Mouse (Mus musculus): ENCODE measurements around the gene Hist3h2a. TPM values are rescaled to one million over a fixed set of nuclear protein-coding genes. Genes with fewer than 3 reads are reported as not detected.

The Hist3h2a gene
- polyA plus RNA-seq, 1 experiment from 2014 or later = 36.4 TPM

GRCm38 (mm10) chr11:58984657-58985056 lies 30.2 kb downstream of the Hist3h2a start:
- peaks cover 75% of the 10 kb centered on the region for H3K36me3 ChIP-seq
- no peaks in the 10 kb centered on the region for H3K27me3 ChIP-seq
- 96% methylated on average over 7 of the region's 7 CpGs for WGBS
- no peak for ATAC-seq (replicated peaks; ENCODE audit: low FRiP score)
- H3K4me2 ChIP-seq = no peak overlapping the region
- no peak overlapping the region for H3K9ac ChIP-seq
- H3K9me3 ChIP-seq (replicated peaks) = no peaks in the 10 kb centered on the region
- no peak overlapping the region for H3K4me3 ChIP-seq (replicated peaks)
- peaks cover 25% of the 10 kb centered on the region for H3K4me1 ChIP-seq
- no peak overlapping the region for H3K27ac ChIP-seq

GRCm38 (mm10) chr11:58985299-58985917 lies 30.9 kb downstream of the Hist3h2a start:
- Histone ChIP-seq H3K4me2 (no peak overlapping the region), H3K27ac (no peak overlapping the region), H3K4me1 (peaks cover 17% of the 10 kb centered on the region), H3K4me3 (replicated peaks) (no peak overlapping the region), H3K36me3 (peaks cover 83% of the 10 kb centered on the region), H3K9me3 (replicated peaks) (no peaks in the 10 kb centered on the region), H3K9ac (no peak overlapping the region), H3K27me3 (no peaks in the 10 kb centered on the region)
- ATAC-seq (replicated peaks; ENCODE audit: low FRiP score) = no peak
- 88% methylated on average over 3 of the region's 3 CpGs for WGBS

GRCm38 (mm10) chr11:58989166-58989565 lies 34.7 kb downstream of the Hist3h2a start:
- H3K9ac ChIP-seq = no peak overlapping the region
- H3K4me2 ChIP-seq = no peak overlapping the region
- peaks cover 69% of the 10 kb centered on the region for H3K36me3 ChIP-seq
- H3K4me1 ChIP-seq = peaks cover 1% of the 10 kb centered on the region
- H3K27ac ChIP-seq = no peak overlapping the region
- no peak overlapping the region for H3K4me3 ChIP-seq (replicated peaks)
- 95% methylated on average over 4 of the region's 4 CpGs for WGBS
- ATAC-seq (replicated peaks; ENCODE audit: low FRiP score) = no peak
- H3K27me3 ChIP-seq = peaks cover 10% of the 10 kb centered on the region
- H3K9me3 ChIP-seq (replicated peaks) = no peaks in the 10 kb centered on the region

GRCm38 (mm10) chr11:58990141-58990540 lies 35.7 kb downstream of the Hist3h2a start:
- peaks cover 59% of the 10 kb centered on the region for H3K36me3 ChIP-seq

GRCm38 (mm10) chr11:58990794-58991193 lies 36.3 kb downstream of the Hist3h2a start:
- peaks cover 25% of the 10 kb centered on the region for H3K27me3 ChIP-seq
- peaks cover 53% of the 10 kb centered on the region for H3K36me3 ChIP-seq
- H3K4me1 ChIP-seq = peaks cover 7% of the 10 kb centered on the region
- H3K4me3 ChIP-seq (replicated peaks) = no peak overlapping the region
- ATAC-seq (replicated peaks; ENCODE audit: low FRiP score) = no peak
- no peak overlapping the region for H3K27ac ChIP-seq
- no peak overlapping the region for H3K4me2 ChIP-seq
- no peak overlapping the region for H3K9ac ChIP-seq
- no peaks in the 10 kb centered on the region for H3K9me3 ChIP-seq (replicated peaks)
- 88% methylated on average over 9 of the region's 9 CpGs for WGBS

More at GRCm38 (mm10) chr11:58990141-58990540, 35.7 kb downstream of the Hist3h2a start:
- Histone ChIP-seq H3K4me1 (peaks cover 7% of the 10 kb centered on the region), H3K4me2 (no peak overlapping the region), H3K27me3 (peaks cover 20% of the 10 kb centered on the region), H3K4me3 (replicated peaks) (no peak overlapping the region), H3K27ac (no peak overlapping the region), H3K9me3 (replicated peaks) (no peaks in the 10 kb centered on the region), H3K9ac (no peak overlapping the region)
- WGBS = 90% methylated on average over 17 of the region's 17 CpGs
- no peak for ATAC-seq (replicated peaks; ENCODE audit: low FRiP score)

- no peak for ATAC-seq (replicated peaks; ENCODE audit: low FRiP score)
- H3K9ac ChIP-seq = no peak overlapping the region
- peaks cover 25% of the 10 kb centered on the region for H3K27me3 ChIP-seq
- no peak overlapping the region for H3K27ac ChIP-seq
- peaks cover 7% of the 10 kb centered on the region for H3K4me1 ChIP-seq
- peaks cover 41% of the 10 kb centered on the region for H3K36me3 ChIP-seq
- 80% methylated on average over 3 of the region's 3 CpGs for WGBS
- H3K4me2 ChIP-seq = no peak overlapping the region
- H3K4me3 ChIP-seq (replicated peaks) = no peak overlapping the region
- H3K9me3 ChIP-seq (replicated peaks) = no peaks in the 10 kb centered on the region
These were observed 37.4 kb downstream of the Hist3h2a start for GRCm38 (mm10) chr11:58991911-58992310.

- peaks cover 29% of the 10 kb centered on the region for H3K36me3 ChIP-seq
These were observed 38.7 kb downstream of the Hist3h2a start for GRCm38 (mm10) chr11:58993091-58993670.

GRCm38 (mm10) chr11:58994337-58994826 lies 39.9 kb downstream of the Hist3h2a start:
- peaks cover 17% of the 10 kb centered on the region for H3K36me3 ChIP-seq
- H3K4me2 ChIP-seq = peak overlapping the region; percentile 80
- peaks cover 13% of the 10 kb centered on the region for H3K4me1 ChIP-seq
- H3K27ac ChIP-seq = no peak overlapping the region
- 0 out of 2 replicates have a peak overlapping the region, but pooled peaks have one; percentile 33 for H3K9ac ChIP-seq
- no peaks in the 10 kb centered on the region for H3K9me3 ChIP-seq (replicated peaks)
- WGBS = 1% methylated on average over 30 of the region's 35 CpGs
- peak overlapping the region; percentile 46 for H3K4me3 ChIP-seq (replicated peaks)
- H3K27me3 ChIP-seq = peaks cover 25% of the 10 kb centered on the region
- peak; percentile 90 for ATAC-seq (replicated peaks; ENCODE audit: low FRiP score)

More at GRCm38 (mm10) chr11:58993091-58993670, 38.7 kb downstream of the Hist3h2a start:
- ATAC-seq (replicated peaks; ENCODE audit: low FRiP score) = no peak
- Histone ChIP-seq H3K9me3 (replicated peaks) (no peaks in the 10 kb centered on the region), H3K4me2 (no peak overlapping the region), H3K4me1 (peaks cover 7% of the 10 kb centered on the region), H3K9ac (no peak overlapping the region), H3K27me3 (peaks cover 25% of the 10 kb centered on the region), H3K4me3 (replicated peaks) (no peak overlapping the region), H3K27ac (no peak overlapping the region)
- WGBS = 73% methylated on average over 6 of the region's 6 CpGs

- H3K36me3 ChIP-seq = peaks cover 8% of the 10 kb centered on the region
- H3K4me3 ChIP-seq (replicated peaks) = peak overlapping the region; percentile 46; the same call in 1 of the 2 replicates
- ATAC-seq (replicated peaks; ENCODE audit: low FRiP score) = no peak
- peaks cover 25% of the 10 kb centered on the region for H3K27me3 ChIP-seq
- H3K9ac ChIP-seq = 0 out of 2 replicates have a peak overlapping the region, but pooled peaks have one; percentile 15
- WGBS = 73% methylated on average over 9 of the region's 9 CpGs
- H3K9me3 ChIP-seq (replicated peaks) = no peaks in the 10 kb centered on the region
- H3K27ac ChIP-seq = no peak overlapping the region
- peak overlapping the region; percentile 80 for H3K4me2 ChIP-seq
- peaks cover 13% of the 10 kb centered on the region for H3K4me1 ChIP-seq
These were observed 40.7 kb downstream of the Hist3h2a start for GRCm38 (mm10) chr11:58995061-58995806.

GRCm38 (mm10) chr11:58995807-58996370 lies 41.4 kb downstream of the Hist3h2a start:
- Histone ChIP-seq H3K4me1 (peaks cover 13% of the 10 kb centered on the region), H3K9me3 (replicated peaks) (no peaks in the 10 kb centered on the region), H3K36me3 (peaks cover 2% of the 10 kb centered on the region; the same call in 1 of the 2 replicates), H3K4me3 (replicated peaks) (no peak overlapping the region), H3K9ac (no peak overlapping the region), H3K27me3 (peaks cover 25% of the 10 kb centered on the region), H3K27ac (no peak overlapping the region), H3K4me2 (no peak overlapping the region)
- ATAC-seq (replicated peaks; ENCODE audit: low FRiP score) = no peak
- 45% methylated on average over 12 of the region's 12 CpGs for WGBS

- H3K9ac ChIP-seq = no peak overlapping the region
- WGBS = 87% methylated on average over 5 of the region's 5 CpGs
These were observed 43.1 kb downstream of the Hist3h2a start for GRCm38 (mm10) chr11:58997541-58997940.

More at GRCm38 (mm10) chr11:58997541-58997940, 43.1 kb downstream of the Hist3h2a start:
- Histone ChIP-seq H3K4me3 (replicated peaks) (no peak overlapping the region), H3K4me2 (no peak overlapping the region), H3K27ac (no peak overlapping the region), H3K9me3 (replicated peaks) (no peaks in the 10 kb centered on the region), H3K4me1 (peaks cover 13% of the 10 kb centered on the region), H3K36me3 (no peaks in the 10 kb centered on the region), H3K27me3 (peaks cover 25% of the 10 kb centered on the region)
- no peak for ATAC-seq (replicated peaks; ENCODE audit: low FRiP score)

All from kidney, embryonic 15.5 days (tissue).